In genomic region chr17:83706116-83706593, GRCm38 (mm10) we compare ENCODE assay signal across 8 mouse cellular contexts. TPM values are rescaled to one million over a fixed set of nuclear protein-coding genes. Genes with fewer than 3 reads are reported as not detected.
DNase-seq lines count a peak whose midpoint lies in the region; ATAC-seq and TF ChIP-seq lines count a peak whose summit lies in the region.

Mta3 (plus strand) TSS chr17:83706163.

- peak; percentile 65 for ATAC-seq in hindbrain, postnatal 0 days

- no peaks in the 10 kb centered on the region for H3K9me3 ChIP-seq in hindbrain, postnatal 0 days (ENCODE audit: low read length)

- peak within 1 kb of the TSS; percentile 96 for H3K27ac ChIP-seq in cortical plate, adult 2 months (ENCODE audit: insufficient read depth, low read length)
- peak within 1 kb of the TSS; percentile 94 for H3K27ac ChIP-seq in hindbrain, postnatal 0 days

- H3K36me3 ChIP-seq in hindbrain, postnatal 0 days (ENCODE audit: insufficient read depth, low read length), result no peaks in the 10 kb centered on the region; the same call in 1 of the 2 replicates

- WGBS in hindbrain, postnatal 0 days, result under 1% methylated on average over 32 of the region's 56 CpGs

- no peak for TF ChIP-seq CTCF in cortical plate, adult 2 months (IDR thresholded peaks at IDR 0.05; ENCODE audit: extremely low read depth, insufficient read depth, low read length)
- TF ChIP-seq CTCF in hindbrain, postnatal 0 days (IDR thresholded peaks at IDR 0.05; ENCODE audit: low read depth), result no peak

- TF ChIP-seq POLR2A in cortical plate, adult 2 months (IDR thresholded peaks at IDR 0.05; ENCODE audit: extremely low read depth, insufficient read depth, low read length), result no peak

- peak within 1 kb of the TSS; percentile 58 for H3K4me3 ChIP-seq in cortical plate, adult 2 months (ENCODE audit: insufficient read depth, low read length)
- peak within 1 kb of the TSS; percentile 78 for H3K4me3 ChIP-seq in hindbrain, postnatal 0 days (ENCODE audit: low read length)

- peak; percentile 79 to 81 for DNase-seq in adrenal gland, adult 18-20 months (ENCODE audit: low spot score in 2 of 2)
- DNase-seq in gastrocnemius, postnatal 25 days, result peak; percentile 66
- DNase-seq in hindbrain, postnatal 0 days (ENCODE audit: low spot score), result peak; percentile 64
- peak; percentile 24 to 44 for DNase-seq in left cerebral cortex, adult 8-10 months (ENCODE audit: low spot score in 2 of 2)
- DNase-seq in lung, postnatal 4 days, result peak; percentile 75 to 82
- DNase-seq in right cerebral cortex, adult 2 months (ENCODE audit: low spot score in 2 of 2), result peak; percentile 43 to 52
- DNase-seq in urinary bladder, postnatal 36 days (ENCODE audit: low spot score in 2 of 2), result peak; percentile 64 to 72

- peaks cover 3% of the 10 kb centered on the region for H3K4me1 ChIP-seq in cortical plate, adult 2 months (ENCODE audit: control insufficient read depth, insufficient read depth, low read length)
- H3K4me1 ChIP-seq in hindbrain, postnatal 0 days (ENCODE audit: insufficient read depth, low read length), result no peaks in the 10 kb centered on the region

- peak within 1 kb of the TSS; percentile 87 for H3K4me2 ChIP-seq in hindbrain, postnatal 0 days (ENCODE audit: low read depth, low read length)

- no peaks in the 10 kb centered on the region for H3K27me3 ChIP-seq in hindbrain, postnatal 0 days (ENCODE audit: insufficient read depth, low read length)

- peak within 1 kb of the TSS; percentile 91 for H3K9ac ChIP-seq in hindbrain, postnatal 0 days (replicated peaks; ENCODE audit: low read length)

RNA-seq across cellular contexts. Expression of gene Mta3, which starts in this region (rescaled TPM):
- total RNA-seq in adrenal gland, adult 18-20 months (2021), result 10 to 100 TPM; 44.2 to 52.3 TPM
- 75.0 and 75.5 TPM in 2 replicates for polyA plus RNA-seq in cortical plate, adult 2 months (2012; rRNA removed)
- total RNA-seq in gastrocnemius, postnatal 25 days (2021), result 1 to 10 TPM; 8.8 to 8.9 TPM
- 31.7 and 58.5 TPM in 2 replicates for total RNA-seq in hindbrain, postnatal 0 days (2014; rRNA removed)
- polyA plus RNA-seq in hindbrain, postnatal 0 days (2015; fragmentation: Nextera tagmentation; extraction: Ambion mirVana), result 33.0 and 36.8 TPM in 2 replicates
- total RNA-seq in left cerebral cortex, adult 8-10 months (2022), result 10 to 100 TPM; 89.8 to 96.1 (median 92.0) TPM

Comparison
In these comparisons a context has a peak if more than half of its experiments do, and no peak if none do; other contexts are left out.
1. Peak in every context shown above with its lines: DNase-seq, ATAC-seq, H3K4me3 ChIP-seq and H3K27ac ChIP-seq.